Mouse (Mus musculus) hindbrain, postnatal 0 days (tissue): ENCODE results near the gene Fam160b1. TPM values are rescaled to one million over a fixed set of nuclear protein-coding genes. Genes with fewer than 3 reads are reported as not detected.

Source experiments
- ATAC-seq: fragments of 200-750 bp; cut with Nextera tagmentation; 2 replicates; pipeline ENCODE4 v1.8.0; 2017; ENCODE audit warnings: mild to moderate bottlenecking, moderate TSS enrichment, moderate library complexity
- DNase-seq: peaks from one replicate; pipeline ENCODE4 v3.0.0-alpha.2; 2015; ENCODE audit warnings: low spot score
- H3K27ac ChIP-seq: fragments of 300-500 bp; sonication (generic); 2 replicates; pipeline ENCODE4 v1.5.1; 2014; ENCODE audit warnings: mild to moderate bottlenecking
- H3K27me3 ChIP-seq: fragments of 300-500 bp; sonication (generic); 2 replicates; pipeline ENCODE4 v1.6.1; 2014; ENCODE audit warnings: low read length, mixed read lengths; ENCODE audit not compliant: insufficient read depth
- H3K36me3 ChIP-seq: fragments of 300-500 bp; sonication (generic); 2 replicates; pipeline ENCODE4 v1.6.1; 2014; ENCODE audit warnings: low read length, mixed read lengths; ENCODE audit not compliant: insufficient read depth
- H3K4me1 ChIP-seq: fragments of 300-500 bp; sonication (generic); 2 replicates; pipeline ENCODE4 v1.6.1; 2014; ENCODE audit warnings: antibody characterized with exemption, low read length, mixed read lengths; ENCODE audit not compliant: insufficient read depth
- H3K4me2 ChIP-seq: fragments of 300-500 bp; sonication (generic); 2 replicates; pipeline ENCODE4 v1.6.1; 2014; ENCODE audit warnings: low read depth, mild to moderate bottlenecking, low read length, moderate library complexity, mixed read lengths
- H3K4me3 ChIP-seq: fragments of 300-500 bp; sonication (generic); 2 replicates; pipeline ENCODE4 v1.5.1; 2014; ENCODE audit warnings: low read length
- H3K9ac ChIP-seq: fragments of 300-500 bp; sonication (generic); replicated peaks from 2 replicates; pipeline ENCODE4 v1.6.1; 2014; ENCODE audit warnings: mild to moderate bottlenecking, low read length, moderate library complexity, mixed read lengths
- H3K9me3 ChIP-seq: fragments of 300-500 bp; sonication (generic); 2 replicates; pipeline ENCODE4 v1.6.1; 2016; ENCODE audit warnings: low read length, mixed read lengths
- CTCF ChIP-seq: IDR thresholded peaks from 2 replicates; pipeline ENCODE4 v1.5.1; 2016; ENCODE audit warnings: antibody characterized with exemption, control low read depth, low read depth
- WGBS: fragments of 180-500 bp; shearing (Covaris S2); extraction: QIAGEN DNeasy Blood & Tissue Kit; methylation state at CpG from one replicate; pipeline ENCODE4 v1.1.7; 2014; 5-methylcytosine and 5-hydroxymethylcytosine counted together
- polyA plus RNA-seq: library from polyadenylated mRNA; unstranded; fragments of >200 nt; fragmentation: Nextera tagmentation; extraction: Ambion mirVana; gene quantifications from 2 replicates; pipeline ENCODE4 v1.2.1, GENCODE M21; 2015
- total RNA-seq: library from RNA; depleted of rRNA; stranded (reverse); fragments of >200 nt; gene quantifications from 2 replicates; pipeline ENCODE4 v1.2.3, GENCODE M21; 2014

Gene Fam160b1
- total and polyA plus RNA-seq, 2 experiments from 2014 or later: 11.2 to 19.7 TPM

DNA sequence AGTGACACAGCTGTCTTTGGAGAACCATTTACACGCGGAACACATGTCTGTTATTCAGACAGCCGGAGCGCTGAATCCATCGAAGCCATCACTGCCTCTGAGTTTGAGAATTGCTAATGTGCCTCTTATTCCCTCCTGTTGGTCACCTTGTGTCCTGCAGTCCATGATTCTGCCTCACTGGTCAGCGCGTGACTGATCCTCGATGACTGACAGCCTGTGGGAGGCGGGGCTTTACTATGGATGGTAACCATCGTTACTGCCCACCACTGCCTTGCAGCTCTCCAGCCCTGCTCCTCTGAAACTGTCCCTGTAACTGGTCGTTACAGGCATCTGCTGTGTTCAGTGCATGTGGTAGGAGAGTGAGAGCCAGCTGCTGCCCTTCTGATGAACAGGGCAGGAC is 15.3 kb downstream of the Fam160b1 start:
- Histone ChIP-seq H3K9me3 (no peaks in the 10 kb centered on the region), H3K4me3 (no peak overlapping the region), H3K4me2 (no peak overlapping the region), H3K36me3 (peaks cover 63% of the 10 kb centered on the region), H3K9ac (no peak overlapping the region), H3K27me3 (no peaks in the 10 kb centered on the region), H3K4me1 (no peaks in the 10 kb centered on the region), H3K27ac (no peak overlapping the region)
- no peak for TF ChIP-seq CTCF
- WGBS: 88% methylated on average over 11 of the region's 11 CpGs
- DNase-seq: no peak
- no peak for ATAC-seq

DNA sequence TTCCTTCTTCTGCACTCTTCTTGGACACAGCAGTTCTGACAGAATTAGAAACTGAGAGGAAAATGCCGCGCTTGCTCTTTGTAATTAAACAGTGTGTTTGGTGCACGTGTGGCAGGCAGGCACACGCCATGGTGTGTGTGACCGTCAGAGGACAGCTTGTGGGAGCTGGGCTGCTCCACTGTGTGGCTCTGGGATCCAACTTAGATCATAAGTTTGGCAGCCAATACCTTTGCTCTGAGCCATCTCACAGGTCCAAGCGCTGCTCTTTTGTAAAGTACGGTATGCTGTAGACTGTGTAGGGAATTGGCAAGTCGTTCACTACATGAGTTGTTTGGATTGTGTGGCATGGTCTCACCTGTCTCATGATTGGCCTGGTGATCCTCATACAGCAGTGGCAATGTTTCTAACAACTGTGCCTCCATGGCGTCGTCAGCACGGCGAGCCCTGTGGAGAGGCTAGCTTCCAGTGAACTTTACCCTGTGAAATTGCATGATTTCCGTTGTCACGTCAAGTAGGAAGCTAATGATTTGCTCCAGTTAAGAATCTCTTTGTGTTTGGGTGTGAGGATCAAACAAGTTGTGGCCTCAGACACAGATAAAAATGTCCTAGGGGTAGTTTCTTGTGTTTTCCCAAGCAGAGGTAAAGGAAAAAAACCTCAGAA is 16.7 kb downstream of the Fam160b1 start:
- ATAC-seq (no peak), DNase-seq (no peak)
- Histone ChIP-seq H3K4me2 (no peak overlapping the region), H3K27ac (no peak overlapping the region), H3K9ac (no peak overlapping the region), H3K36me3 (peaks cover 64% of the 10 kb centered on the region), H3K4me1 (no peaks in the 10 kb centered on the region), H3K27me3 (no peaks in the 10 kb centered on the region), H3K9me3 (no peaks in the 10 kb centered on the region), H3K4me3 (no peak overlapping the region)
- WGBS: 94% methylated on average over 14 of the region's 14 CpGs
- TF ChIP-seq CTCF: no peak

DNA sequence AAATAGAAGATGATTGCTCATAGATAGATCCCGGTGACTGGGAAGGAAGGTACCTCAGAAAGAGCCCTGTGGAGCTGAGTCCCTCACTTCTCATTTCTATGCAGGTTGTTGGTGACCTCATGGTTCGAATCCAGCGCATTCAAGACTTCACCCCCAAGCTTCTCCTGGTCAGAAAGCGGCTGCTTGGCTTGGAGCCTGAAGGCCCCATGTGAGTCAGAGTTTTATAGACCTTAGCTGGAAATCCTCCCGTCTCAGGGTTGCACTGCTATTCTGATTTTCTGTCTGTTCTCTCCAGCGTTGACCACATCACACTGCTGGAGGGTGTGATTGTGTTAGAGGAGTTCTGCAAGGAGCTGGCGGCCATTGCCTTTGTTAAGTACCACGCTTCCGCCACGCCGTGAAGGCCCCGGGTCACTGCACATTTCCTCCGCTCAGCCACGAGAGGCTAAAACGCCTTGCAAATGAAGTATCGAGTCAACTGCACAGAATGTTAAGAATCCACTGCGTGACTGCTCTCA is 25.8 kb downstream of the Fam160b1 start:
- Histone ChIP-seq H3K4me2 (no peak overlapping the region), H3K27ac (no peak overlapping the region), H3K9me3 (no peaks in the 10 kb centered on the region), H3K9ac (no peak overlapping the region), H3K36me3 (peaks cover 77% of the 10 kb centered on the region), H3K4me1 (no peaks in the 10 kb centered on the region), H3K27me3 (no peaks in the 10 kb centered on the region), H3K4me3 (no peak overlapping the region)
- no peak for DNase-seq
- 86% methylated on average over 17 of the region's 17 CpGs for WGBS
- no peak for TF ChIP-seq CTCF
- ATAC-seq: no peak

DNA sequence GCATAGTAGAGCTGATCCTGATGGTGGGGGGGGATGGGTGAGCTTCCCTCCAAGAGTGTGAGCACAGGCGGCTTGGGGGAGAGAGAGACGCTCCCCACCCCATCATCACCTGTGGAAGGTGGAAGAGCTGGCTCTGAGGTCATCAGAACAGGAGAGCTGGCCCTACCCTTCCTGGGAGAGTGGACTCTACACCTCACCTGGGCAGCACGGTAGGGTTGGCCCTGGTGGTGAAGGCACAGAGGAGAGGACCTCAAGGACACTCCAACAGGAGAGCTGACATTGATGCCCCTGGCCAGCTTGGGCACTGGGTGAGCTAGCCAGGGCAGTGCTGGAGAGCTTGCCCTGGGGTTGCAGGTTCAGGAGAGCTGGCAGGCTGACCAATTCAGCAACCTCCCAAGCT is 31.1 kb downstream of the Fam160b1 start:
- ATAC-seq: 0 out of 2 replicates have a peak, but pooled peaks have one; percentile 18

DNA sequence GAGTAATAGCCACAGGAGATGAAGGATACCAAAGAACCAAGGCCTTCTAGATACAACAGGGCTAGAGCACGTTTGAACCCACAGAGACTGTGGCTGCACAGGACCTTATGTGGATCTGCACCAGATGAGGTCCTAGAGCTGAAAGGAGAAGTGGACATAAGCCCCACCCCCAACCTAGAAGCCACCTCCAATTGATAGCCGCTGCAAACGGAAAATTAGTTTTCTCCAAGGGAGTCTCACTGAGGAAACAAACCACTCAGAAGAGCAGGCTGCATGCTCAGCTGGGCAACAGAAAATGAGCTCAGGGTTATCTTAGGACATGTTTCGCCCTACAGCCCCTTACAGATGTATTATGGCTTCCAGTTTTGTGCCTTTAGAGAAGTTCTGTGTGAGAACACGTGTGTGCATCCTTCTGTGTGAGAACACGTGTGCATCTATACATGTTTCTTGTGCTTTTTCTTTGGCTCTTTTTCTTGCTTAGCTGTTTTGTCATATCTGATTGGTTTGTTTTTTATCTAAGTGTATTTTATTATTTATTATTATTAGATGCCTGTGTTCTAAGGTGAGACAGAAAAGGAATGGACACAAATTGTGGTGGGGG is 33.0 kb downstream of the Fam160b1 start:
- Histone ChIP-seq H3K4me2 (no peak overlapping the region), H3K9ac (no peak overlapping the region), H3K27me3 (no peaks in the 10 kb centered on the region), H3K36me3 (peaks cover 11% of the 10 kb centered on the region; the same call in 1 of the 2 replicates), H3K4me1 (no peaks in the 10 kb centered on the region), H3K9me3 (no peaks in the 10 kb centered on the region), H3K4me3 (no peak overlapping the region), H3K27ac (no peak overlapping the region)
- no peak for TF ChIP-seq CTCF
- 76% methylated on average over 6 of the region's 6 CpGs for WGBS
- DNase-seq (no peak), ATAC-seq (no peak)

More for the DNA sequence above, 31.1 kb downstream of the Fam160b1 start:
- H3K4me2 ChIP-seq: no peak overlapping the region
- H3K4me1 ChIP-seq: no peaks in the 10 kb centered on the region
- no peak for TF ChIP-seq CTCF
- WGBS: 97% methylated on average over 3 of the region's 3 CpGs
- DNase-seq: no peak
- H3K36me3 ChIP-seq: peaks cover 28% of the 10 kb centered on the region; the same call in 1 of the 2 replicates
- no peak overlapping the region for H3K4me3 ChIP-seq
- no peaks in the 10 kb centered on the region for H3K9me3 ChIP-seq
- no peaks in the 10 kb centered on the region for H3K27me3 ChIP-seq
- no peak overlapping the region for H3K9ac ChIP-seq
- H3K27ac ChIP-seq: no peak overlapping the region

DNA sequence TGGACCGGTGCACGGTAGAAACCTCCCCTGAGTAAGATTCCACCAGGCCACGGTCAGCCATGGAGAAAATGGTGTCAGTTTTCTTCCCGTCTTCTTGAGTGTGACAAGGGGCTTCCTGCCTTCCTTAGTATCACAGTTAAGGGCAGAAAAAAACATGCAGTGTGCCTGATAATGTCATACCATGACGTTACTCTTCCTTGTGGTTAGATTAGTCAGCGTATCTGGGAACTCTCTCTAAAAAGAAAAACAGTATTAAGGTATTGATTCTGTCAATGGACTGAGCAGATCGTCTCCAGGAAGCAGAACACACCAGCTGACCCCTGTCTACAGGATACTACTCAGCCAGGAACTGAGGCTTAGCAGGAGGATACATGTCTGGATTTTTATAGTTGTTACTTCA is 36.1 kb downstream of the Fam160b1 start:
- Histone ChIP-seq H3K4me1 (no peaks in the 10 kb centered on the region), H3K27me3 (no peaks in the 10 kb centered on the region), H3K27ac (no peak overlapping the region), H3K36me3 (no peaks in the 10 kb centered on the region), H3K9ac (no peak overlapping the region), H3K9me3 (no peaks in the 10 kb centered on the region), H3K4me3 (no peak overlapping the region), H3K4me2 (no peak overlapping the region)
- ATAC-seq (no peak), DNase-seq (no peak)
- no peak for TF ChIP-seq CTCF
- WGBS: 78% methylated on average over 7 of the region's 7 CpGs

DNA sequence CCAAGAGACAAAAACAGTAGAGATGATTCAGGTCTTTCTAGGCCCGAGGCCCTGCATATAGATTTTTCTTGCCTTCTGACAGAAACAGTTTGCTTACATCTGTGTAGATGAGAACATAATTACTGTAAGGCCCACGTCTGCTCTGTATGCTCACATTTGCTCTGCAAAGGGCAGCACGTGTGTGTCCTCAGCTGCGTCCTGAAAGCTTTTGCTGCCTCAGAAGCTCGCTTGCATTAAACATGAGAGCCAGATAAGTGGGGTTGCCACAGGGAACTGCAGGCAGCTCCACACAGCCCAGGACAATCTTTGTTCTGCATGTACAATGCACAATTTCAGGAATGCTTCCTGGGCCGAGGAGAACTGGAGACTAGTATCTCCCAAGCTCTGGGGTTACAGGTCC is 41.9 kb downstream of the Fam160b1 start:
- ATAC-seq (no peak), DNase-seq (no peak)
- no peaks in the 10 kb centered on the region for H3K27me3 ChIP-seq
- H3K4me1 ChIP-seq: no peaks in the 10 kb centered on the region
- H3K9ac ChIP-seq: no peak overlapping the region
- H3K27ac ChIP-seq: no peak overlapping the region; the same call in 1 of the 2 replicates
- no peaks in the 10 kb centered on the region for H3K36me3 ChIP-seq
- no peak overlapping the region for H3K4me3 ChIP-seq
- H3K9me3 ChIP-seq: no peaks in the 10 kb centered on the region
- TF ChIP-seq CTCF: no peak
- WGBS: 47% methylated on average over 6 of the region's 6 CpGs
- H3K4me2 ChIP-seq: no peak overlapping the region
